Comparison of ENCODE assay signal across 22 mouse cellular contexts in the genomic region with DNA sequence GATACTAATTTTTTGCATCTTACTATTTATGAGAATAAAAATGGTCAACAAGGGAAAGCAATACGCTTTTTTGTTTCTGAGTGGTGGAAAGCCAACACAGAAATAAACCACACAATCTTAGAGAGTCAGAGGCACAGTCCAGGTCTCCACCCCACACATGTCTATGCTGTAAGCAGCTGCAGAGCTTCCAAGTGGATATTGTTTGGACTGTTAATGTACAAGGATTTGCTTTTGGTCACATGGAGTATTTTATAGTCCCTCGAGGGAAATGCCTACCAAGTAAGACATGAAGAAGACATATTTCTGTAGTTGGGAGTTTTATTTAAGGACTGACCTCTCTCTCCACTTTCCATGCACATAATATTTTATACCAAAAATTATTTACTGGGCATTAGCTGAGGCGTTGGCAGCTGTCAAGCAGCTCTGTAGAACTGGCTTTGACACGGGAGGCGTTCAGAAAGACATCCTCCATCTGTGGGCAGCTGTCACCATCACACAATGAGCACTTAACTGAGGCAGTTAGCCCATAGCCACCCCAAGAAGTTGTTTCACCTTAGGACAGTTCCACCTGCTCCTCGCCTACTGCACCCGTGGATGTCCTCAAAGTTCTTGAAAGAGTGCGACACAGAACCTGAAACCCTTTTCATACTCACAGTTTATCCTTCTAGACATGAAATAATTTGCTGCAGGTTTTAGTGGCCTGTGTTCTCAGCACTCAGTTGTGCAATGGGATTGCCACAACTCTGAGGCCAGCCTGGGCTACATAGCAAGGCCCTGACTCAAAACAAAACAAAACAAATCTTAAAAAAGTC. TPM values are rescaled to one million over a fixed set of nuclear protein-coding genes. Genes with fewer than 3 reads are reported as not detected.
A peak's percentile ranks its signal among the peaks of the same experiment; 100 is the strongest.
DNase-seq lines count a peak whose midpoint lies in the region; ATAC-seq and TF ChIP-seq lines count a peak whose summit lies in the region.
"Had no signal": no experiment of that assay in that cellular context is flagged by ENCODE, and none has a peak within 500 bp of the region (broad histone marks: within the 10 kb centered on the region; RNA-seq: fewer than 3 reads in every experiment).

No protein-coding gene starts in this region.

- H3K27ac ChIP-seq in liver, embryonic 11.5 days (ENCODE audit: low read depth, low read length) = peak overlapping the region; percentile 72
- no peak overlapping the region for H3K27ac ChIP-seq in limb, embryonic 14.5 days (replicated peaks; ENCODE audit: low read depth, low read length)
- H3K27ac ChIP-seq in liver, postnatal 0 days (ENCODE audit: low read depth) = peak overlapping the region; percentile 34
- H3K27ac ChIP-seq: forebrain, embryonic 15.5 days; macrophage; midbrain, embryonic 13.5 days; neural tube, embryonic 13.5 days had no signal

- peaks cover 17% of the 10 kb centered on the region for H3K4me1 ChIP-seq in liver, embryonic 11.5 days (replicated peaks; ENCODE audit: control insufficient read depth, insufficient read depth, low read length)
- H3K4me1 ChIP-seq in limb, embryonic 14.5 days (ENCODE audit: control insufficient read depth, insufficient read depth, low read length) = 0 out of 2 replicates have a peak, but pooled peaks cover 4% of the 10 kb centered on the region
- H3K4me1 ChIP-seq in liver, postnatal 0 days (ENCODE audit: insufficient read depth) = peaks cover 26% of the 10 kb centered on the region
- H3K4me1 ChIP-seq: neural tube, embryonic 13.5 days had no signal

- TF ChIP-seq POLR2A in limb, embryonic 14.5 days (IDR thresholded peaks at IDR 0.05; ENCODE audit: borderline replicate concordance, extremely low read depth, insufficient read depth, insufficient read length) = no peak

- no peaks in the 10 kb centered on the region for H3K27me3 ChIP-seq in liver, embryonic 11.5 days (replicated peaks; ENCODE audit: control insufficient read depth, insufficient read depth, low read length)
- no peaks in the 10 kb centered on the region for H3K27me3 ChIP-seq in limb, embryonic 14.5 days (ENCODE audit: control insufficient read depth, insufficient read depth, low read length)
- H3K27me3 ChIP-seq in liver, postnatal 0 days (ENCODE audit: insufficient read depth, low read length) = no peaks in the 10 kb centered on the region
- H3K27me3 ChIP-seq: forebrain, embryonic 15.5 days; midbrain, embryonic 13.5 days; neural tube, embryonic 13.5 days; Patski had no signal

- peaks cover 22% of the 10 kb centered on the region; the same call in 1 of the 2 replicates for H3K36me3 ChIP-seq in liver, embryonic 11.5 days (ENCODE audit: control insufficient read depth, insufficient read depth, low read length)
- H3K36me3 ChIP-seq in limb, embryonic 14.5 days (ENCODE audit: control insufficient read depth, insufficient read depth, low read length) = peaks cover 30% of the 10 kb centered on the region
- peaks cover 30% of the 10 kb centered on the region for H3K36me3 ChIP-seq in liver, postnatal 0 days (replicated peaks; ENCODE audit: insufficient read depth, low read length)

- no peak for TF ChIP-seq EP300 in liver, postnatal 0 days (IDR thresholded peaks at IDR 0.05; ENCODE audit: low read depth)

- peak; percentile 26 for DNase-seq in liver, embryonic 11.5 days (ENCODE audit: low spot score)
- DNase-seq in liver = no peak
- DNase-seq in limb, embryonic 14.5 days (ENCODE audit: low spot score) = peak; percentile 28
- no peak for DNase-seq in liver, postnatal 0 days
- no peak for DNase-seq in urinary bladder, postnatal 25 days (ENCODE audit: low spot score)
- no peak for DNase-seq in frontal cortex, postnatal 25 days (ENCODE audit: low spot score in 2 of 2)
- no peak for DNase-seq in left cerebral cortex, adult 18-20 months (ENCODE audit: low spot score in 2 of 2)
- DNase-seq: adrenal gland, adult 8-10 months; cerebellum, postnatal 14 days; heart, postnatal 36 days; kidney, adult 2 months; kidney, postnatal 14 days; right cerebral cortex, adult 18-20 months; thymus, adult 18-20 months; thymus, postnatal 4 days had no signal

- no peak for TF ChIP-seq CTCF in liver, postnatal 0 days (IDR thresholded peaks at IDR 0.05; ENCODE audit: low read depth)

- no peak overlapping the region for H3K9ac ChIP-seq in liver, embryonic 11.5 days (ENCODE audit: low read depth, low read length)
- no peak overlapping the region for H3K9ac ChIP-seq in limb, embryonic 14.5 days (ENCODE audit: low read depth, low read length, severe bottlenecking)
- H3K9ac ChIP-seq in liver, postnatal 0 days (replicated peaks) = no peak overlapping the region
- H3K9ac ChIP-seq: forebrain, embryonic 15.5 days; midbrain, embryonic 13.5 days; neural tube, embryonic 13.5 days had no signal

- WGBS in liver, embryonic 11.5 days = 77% methylated on average over 8 of the region's 8 CpGs
- 79% methylated on average over 8 of the region's 8 CpGs for WGBS in limb, embryonic 14.5 days
- WGBS in liver, postnatal 0 days (ENCODE audit: insufficient replicate concordance) = 69% methylated on average over 8 of the region's 8 CpGs

- no peak overlapping the region for H3K4me3 ChIP-seq in liver, embryonic 11.5 days (ENCODE audit: low read depth, low read length)
- H3K4me3 ChIP-seq in limb, embryonic 14.5 days (replicated peaks; ENCODE audit: low read length) = no peak overlapping the region
- H3K4me3 ChIP-seq in liver, postnatal 0 days (ENCODE audit: low read depth, low read length) = no peak overlapping the region
- H3K4me3 ChIP-seq: forebrain, embryonic 15.5 days; midbrain, embryonic 13.5 days; neural tube, embryonic 13.5 days had no signal

- H3K9me3 ChIP-seq in liver, embryonic 11.5 days (ENCODE audit: control insufficient read depth, low read length) = no peaks in the 10 kb centered on the region
- no peaks in the 10 kb centered on the region for H3K9me3 ChIP-seq in limb, embryonic 14.5 days (ENCODE audit: control insufficient read depth, low read length)
- no peaks in the 10 kb centered on the region for H3K9me3 ChIP-seq in liver, postnatal 0 days (ENCODE audit: low read length)
- H3K9me3 ChIP-seq: forebrain, embryonic 15.5 days; midbrain, embryonic 13.5 days; neural tube, embryonic 13.5 days had no signal

- H3K4me2 ChIP-seq in liver, embryonic 11.5 days = peak overlapping the region; percentile 47
- H3K4me2 ChIP-seq in limb, embryonic 14.5 days (replicated peaks; ENCODE audit: low read depth, low read length, severe bottlenecking) = no peak overlapping the region
- H3K4me2 ChIP-seq in liver, postnatal 0 days (ENCODE audit: low read depth, low read length) = peak overlapping the region; percentile 38; the same call in 1 of the 2 replicates
- H3K4me2 ChIP-seq: forebrain, embryonic 15.5 days; midbrain, embryonic 13.5 days; neural tube, embryonic 13.5 days had no signal

- ATAC-seq in liver, embryonic 11.5 days (replicated peaks; ENCODE audit: low FRiP score) = peak; percentile 37; the same call in 1 of the 2 replicates
- ATAC-seq in erythroblast, adult 5-6 weeks (replicated peaks; ENCODE audit: low FRiP score, poor library complexity, severe bottlenecking) = peak; percentile 30; the same call in 1 of the 2 replicates
- peak; percentile 62 for ATAC-seq in limb, embryonic 14.5 days (ENCODE audit: low FRiP score, low read depth)
- ATAC-seq in liver, postnatal 0 days = 0 out of 2 replicates have a peak, but pooled peaks have one; percentile 15
- ATAC-seq: forebrain, embryonic 15.5 days; hindbrain, embryonic 16.5 days; midbrain, embryonic 13.5 days; Patski had no signal

RNA-seq across cellular contexts. Expression of gene Tmem123, which starts 26.1 kb away (rescaled TPM):
- 87.8 and 98.4 TPM in 2 replicates for polyA plus RNA-seq in liver, embryonic 11.5 days (2014; fragmentation: Nextera tagmentation; extraction: Ambion mirVana)
- 28.1 and 44.5 TPM in 2 replicates for total RNA-seq in erythroblast, adult 5-6 weeks (2015; ENCODE audit: low replicate concordance)
- 19.9 and 34.9 TPM in 2 replicates for total RNA-seq in erythroblast, adult 5-6 weeks (2017; ENCODE audit: low replicate concordance)
- 67.0 and 68.8 TPM in 2 replicates for polyA plus RNA-seq in limb, embryonic 14.5 days (2012; rRNA removed)
- 122 and 133 TPM in 2 replicates for polyA plus RNA-seq in limb, embryonic 14.5 days (2014; fragmentation: Nextera tagmentation; extraction: Ambion mirVana)
- polyA plus RNA-seq in liver, postnatal 0 days (2015; fragmentation: Nextera tagmentation; extraction: Ambion mirVana) = 27.7 and 29.2 TPM in 2 replicates
- total RNA-seq in left cerebral cortex, adult 18-20 months (2021) = 1 to 10 TPM; 8.8 to 9.5 TPM

RNA-seq across cellular contexts. Expression of gene Birc2, which starts 46.9 kb away (rescaled TPM):
- polyA plus RNA-seq in liver, embryonic 11.5 days (2014; fragmentation: Nextera tagmentation; extraction: Ambion mirVana) = 26.6 and 28.1 TPM in 2 replicates
- total RNA-seq in erythroblast, adult 5-6 weeks (2015; ENCODE audit: low replicate concordance) = 29.4 and 33.2 TPM in 2 replicates
- total RNA-seq in erythroblast, adult 5-6 weeks (2017; ENCODE audit: low replicate concordance) = 35.0 and 37.4 TPM in 2 replicates
- polyA plus RNA-seq in limb, embryonic 14.5 days (2012; rRNA removed) = 41.2 and 42.8 TPM in 2 replicates
- polyA plus RNA-seq in limb, embryonic 14.5 days (2014; fragmentation: Nextera tagmentation; extraction: Ambion mirVana) = 41.7 and 45.3 TPM in 2 replicates
- 11.8 and 13.8 TPM in 2 replicates for polyA plus RNA-seq in liver, postnatal 0 days (2015; fragmentation: Nextera tagmentation; extraction: Ambion mirVana)
- total RNA-seq in left cerebral cortex, adult 18-20 months (2021) = 10 to 100 TPM; 34.9 to 36.6 TPM

Comparison
In these comparisons a context has a peak if more than half of its experiments do, and no peak if none do; other contexts are left out.
1. DNase-seq: peak in liver, embryonic 11.5 days (single experiment) and limb, embryonic 14.5 days (single experiment); none in liver (single experiment), liver, postnatal 0 days (single experiment), urinary bladder, postnatal 25 days (single experiment), frontal cortex, postnatal 25 days (0 of 2) and left cerebral cortex, adult 18-20 months (0 of 2).
2. Peak in every context shown above with its lines, with median percentiles within 50 percentile points of each other: ATAC-seq.